14 mouse cellular contexts compared by ENCODE assay signal in the genomic region with DNA sequence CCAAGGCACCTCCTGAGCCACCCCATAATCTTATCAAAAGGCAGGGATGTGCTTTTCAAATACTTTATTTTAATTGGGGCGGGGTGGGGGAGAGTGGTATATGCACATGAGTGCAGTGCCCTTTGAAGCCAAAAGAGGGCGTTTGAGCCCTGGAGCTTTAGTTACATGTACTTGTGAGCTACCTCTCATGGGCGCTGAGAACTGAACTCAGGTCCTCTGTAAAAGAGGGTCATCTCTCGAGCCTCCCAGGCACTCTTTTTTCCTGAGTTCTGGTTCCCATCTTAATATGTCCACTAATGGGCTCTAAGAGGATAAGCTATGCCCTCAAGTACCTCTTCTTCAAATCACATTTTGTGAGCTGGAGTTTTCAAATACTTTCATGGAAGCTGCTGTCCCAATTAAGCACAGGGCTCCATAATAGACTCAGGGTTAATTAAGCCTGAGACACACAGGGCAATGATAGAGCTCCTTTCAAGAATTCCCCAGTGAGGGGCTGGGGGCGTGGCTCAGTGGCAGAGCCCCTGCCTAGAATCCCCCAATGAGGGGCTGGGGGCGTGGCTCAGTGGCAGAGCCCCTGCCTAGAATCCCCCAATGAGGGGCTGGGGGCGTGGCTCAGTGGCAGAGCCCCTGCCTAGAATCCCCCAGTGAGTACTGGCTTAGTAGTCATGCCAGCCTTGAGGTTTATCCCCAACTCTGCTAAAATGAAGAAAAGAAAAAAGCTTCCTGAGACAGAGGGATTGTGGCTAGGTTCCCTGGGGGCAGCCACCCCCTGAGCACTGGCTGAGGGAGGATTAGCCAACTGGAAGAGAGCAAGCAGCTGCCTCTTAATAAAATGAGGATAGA. TPM values are rescaled to one million over a fixed set of nuclear protein-coding genes. Genes with fewer than 3 reads are reported as not detected.
A peak's percentile ranks its signal among the peaks of the same experiment; 100 is the strongest.
DNase-seq lines count a peak whose midpoint lies in the region; ATAC-seq and TF ChIP-seq lines count a peak whose summit lies in the region.
"Had no signal": no experiment of that assay in that cellular context is flagged by ENCODE, and none has a peak within 500 bp of the region (broad histone marks: within the 10 kb centered on the region; RNA-seq: fewer than 3 reads in every experiment).

No protein-coding gene starts in this region.

- TF ChIP-seq POLR2A in cerebellum, adult 2 months (IDR thresholded peaks at IDR 0.05; ENCODE audit: borderline replicate concordance, insufficient read depth, low read length) = no peak

- H3K4me3 ChIP-seq in neural tube, embryonic 11.5 days (ENCODE audit: low read depth, low read length) = no peak overlapping the region
- no peak overlapping the region for H3K4me3 ChIP-seq in forebrain, embryonic 13.5 days
- no peak overlapping the region for H3K4me3 ChIP-seq in midbrain, embryonic 10.5 days
- H3K4me3 ChIP-seq in cerebellum, adult 2 months (replicated peaks; ENCODE audit: insufficient read depth, low read depth, low read length) = no peak overlapping the region
- no peak overlapping the region for H3K4me3 ChIP-seq in gastrocnemius, adult 2 months
- no peak overlapping the region for H3K4me3 ChIP-seq in intestine, postnatal 0 days (ENCODE audit: low read depth, low read length)
- H3K4me3 ChIP-seq: heart, embryonic 12.5 days; liver, embryonic 15.5 days had no signal

- 52% methylated on average over 6 of the region's 7 CpGs for WGBS in neural tube, embryonic 11.5 days
- 20% methylated on average over 7 of the region's 7 CpGs for WGBS in forebrain, embryonic 13.5 days
- WGBS in midbrain, embryonic 10.5 days = 39% methylated on average over 7 of the region's 7 CpGs
- WGBS in cerebellum, adult 2 months = 48% methylated on average over 7 of the region's 7 CpGs
- 56% methylated on average over 6 of the region's 7 CpGs for WGBS in intestine, postnatal 0 days

- H3K27ac ChIP-seq in neural tube, embryonic 11.5 days (ENCODE audit: low read depth, low read length) = no peak overlapping the region
- peak overlapping the region; percentile 61 for H3K27ac ChIP-seq in forebrain, embryonic 13.5 days
- 0 out of 2 replicates have a peak overlapping the region, but pooled peaks have one; percentile 42 for H3K27ac ChIP-seq in midbrain, embryonic 10.5 days (replicated peaks)
- H3K27ac ChIP-seq in cerebellum, adult 2 months (ENCODE audit: insufficient read depth, low read length) = no peak overlapping the region
- H3K27ac ChIP-seq in gastrocnemius, adult 2 months = no peak overlapping the region
- no peak overlapping the region for H3K27ac ChIP-seq in intestine, postnatal 0 days (ENCODE audit: low read depth, low read length)
- H3K27ac ChIP-seq: liver, embryonic 15.5 days had no signal

- no peaks in the 10 kb centered on the region for H3K27me3 ChIP-seq in neural tube, embryonic 11.5 days (ENCODE audit: control insufficient read depth, insufficient read depth, low read length)
- no peaks in the 10 kb centered on the region for H3K27me3 ChIP-seq in forebrain, embryonic 13.5 days
- no peaks in the 10 kb centered on the region for H3K27me3 ChIP-seq in midbrain, embryonic 10.5 days (ENCODE audit: low read depth, poor library complexity, severe bottlenecking)
- no peaks in the 10 kb centered on the region; the same call in 1 of the 2 replicates for H3K27me3 ChIP-seq in cerebellum, adult 2 months (ENCODE audit: control insufficient read depth, insufficient read depth, low read length)
- no peaks in the 10 kb centered on the region for H3K27me3 ChIP-seq in intestine, postnatal 0 days (replicated peaks; ENCODE audit: control insufficient read depth, insufficient read depth, low read length)
- H3K27me3 ChIP-seq: heart, embryonic 12.5 days; liver, embryonic 15.5 days had no signal

- no peak for TF ChIP-seq CTCF in cerebellum, adult 2 months (IDR thresholded peaks at IDR 0.05; ENCODE audit: borderline replicate concordance, insufficient read depth, low read depth, low read length)
- TF ChIP-seq CTCF in gastrocnemius, adult 2 months (IDR thresholded peaks at IDR 0.05) = no peak
- no peak for TF ChIP-seq CTCF in intestine, postnatal 0 days (IDR thresholded peaks at IDR 0.05; ENCODE audit: low read depth)

- H3K9me3 ChIP-seq in neural tube, embryonic 11.5 days (ENCODE audit: control insufficient read depth, low read length) = no peaks in the 10 kb centered on the region
- no peaks in the 10 kb centered on the region for H3K9me3 ChIP-seq in forebrain, embryonic 13.5 days (replicated peaks)
- H3K9me3 ChIP-seq in midbrain, embryonic 10.5 days (replicated peaks) = peaks cover 5% of the 10 kb centered on the region; the same call in 1 of the 2 replicates
- H3K9me3 ChIP-seq in intestine, postnatal 0 days (ENCODE audit: control insufficient read depth) = no peaks in the 10 kb centered on the region
- H3K9me3 ChIP-seq: liver, embryonic 15.5 days had no signal

- H3K4me1 ChIP-seq in neural tube, embryonic 11.5 days (ENCODE audit: control insufficient read depth, insufficient read depth, low read length) = no peaks in the 10 kb centered on the region
- peaks cover 32% of the 10 kb centered on the region for H3K4me1 ChIP-seq in forebrain, embryonic 13.5 days
- peaks cover 29% of the 10 kb centered on the region for H3K4me1 ChIP-seq in midbrain, embryonic 10.5 days
- H3K4me1 ChIP-seq in cerebellum, adult 2 months (ENCODE audit: control insufficient read depth, insufficient read depth, low read length) = no peaks in the 10 kb centered on the region
- H3K4me1 ChIP-seq in intestine, postnatal 0 days (replicated peaks; ENCODE audit: control insufficient read depth, insufficient read depth, low read length) = no peaks in the 10 kb centered on the region
- H3K4me1 ChIP-seq: heart, embryonic 12.5 days; liver, embryonic 15.5 days had no signal

- H3K36me3 ChIP-seq in neural tube, embryonic 11.5 days (ENCODE audit: control insufficient read depth, insufficient read depth, low read length) = no peaks in the 10 kb centered on the region
- no peaks in the 10 kb centered on the region for H3K36me3 ChIP-seq in forebrain, embryonic 13.5 days (ENCODE audit: poor library complexity, severe bottlenecking)
- no peaks in the 10 kb centered on the region for H3K36me3 ChIP-seq in midbrain, embryonic 10.5 days
- no peaks in the 10 kb centered on the region for H3K36me3 ChIP-seq in intestine, postnatal 0 days (ENCODE audit: control insufficient read depth, insufficient read depth)
- H3K36me3 ChIP-seq: heart, embryonic 12.5 days; liver, embryonic 15.5 days had no signal

- peak; percentile 15; the same call in 1 of the 2 replicates for ATAC-seq in neural tube, embryonic 11.5 days (ENCODE audit: insufficient read depth, low FRiP score, low TSS enrichment)
- peak; percentile 72 for ATAC-seq in forebrain, embryonic 13.5 days
- no peak for ATAC-seq in intestine, postnatal 0 days
- ATAC-seq: Patski had no signal

- no peak for DNase-seq in neural tube, embryonic 11.5 days (ENCODE audit: low spot score)
- DNase-seq in neural tube, embryonic 10.5 days (ENCODE audit: extremely low spot score, low spot score) = no peak
- DNase-seq in midbrain, embryonic 10.5 days (ENCODE audit: low spot score) = no peak
- no peak for DNase-seq in cerebellum, adult 2 months
- no peak for DNase-seq in cerebellum, adult 11-12 months
- DNase-seq in gastrocnemius, adult 2 months = no peak
- DNase-seq: cerebellum, adult 18-20 months; lung, postnatal 36 days; thymus, postnatal 25 days had no signal

- intact Hi-C loops in gastrocnemius, adult 2 months (cut with DNase I) = no loop called here

- H3K9ac ChIP-seq in neural tube, embryonic 11.5 days (ENCODE audit: low read length) = no peak overlapping the region
- H3K9ac ChIP-seq in forebrain, embryonic 13.5 days = no peak overlapping the region
- H3K9ac ChIP-seq in intestine, postnatal 0 days (ENCODE audit: low read depth, low read length) = no peak overlapping the region
- H3K9ac ChIP-seq: heart, embryonic 12.5 days; liver, embryonic 15.5 days had no signal

- H3K4me2 ChIP-seq in neural tube, embryonic 11.5 days (ENCODE audit: low read depth) = no peak overlapping the region
- no peak overlapping the region for H3K4me2 ChIP-seq in forebrain, embryonic 13.5 days
- H3K4me2 ChIP-seq in intestine, postnatal 0 days (replicated peaks; ENCODE audit: low read depth) = no peak overlapping the region
- H3K4me2 ChIP-seq: heart, embryonic 12.5 days; liver, embryonic 15.5 days had no signal

RNA-seq across cellular contexts. Expression of a gene that starts 29.9 kb away (rescaled TPM):
- polyA plus RNA-seq in neural tube, embryonic 11.5 days (2014; fragmentation: Nextera tagmentation; extraction: Ambion mirVana) = 68.7 and 71.6 TPM in 2 replicates
- 64.8 and 68.3 TPM in 2 replicates for polyA plus RNA-seq in forebrain, embryonic 13.5 days (2015; fragmentation: Nextera tagmentation; extraction: Ambion mirVana)
- polyA plus RNA-seq in midbrain, embryonic 10.5 days (2016; fragmentation: Nextera tagmentation; extraction: Ambion mirVana) = 84.0 and 91.4 TPM in 2 replicates
- polyA plus RNA-seq in cerebellum, adult 2 months (2012; rRNA removed) = 38.8 and 39.6 TPM in 2 replicates
- 10 to 100 TPM; 13.0 to 15.0 TPM for total RNA-seq in gastrocnemius, adult 2 months (2021)
- polyA plus RNA-seq in intestine, postnatal 0 days (2015; fragmentation: Nextera tagmentation; extraction: Ambion mirVana) = 27.1 and 27.2 TPM in 2 replicates

RNA-seq across cellular contexts. Expression of a gene that starts 37.2 kb away (rescaled TPM):
- polyA plus RNA-seq in neural tube, embryonic 11.5 days (2014; fragmentation: Nextera tagmentation; extraction: Ambion mirVana) = 15.3 and 15.8 TPM in 2 replicates
- 15.0 and 15.4 TPM in 2 replicates for polyA plus RNA-seq in forebrain, embryonic 13.5 days (2015; fragmentation: Nextera tagmentation; extraction: Ambion mirVana)
- polyA plus RNA-seq in midbrain, embryonic 10.5 days (2016; fragmentation: Nextera tagmentation; extraction: Ambion mirVana) = 20.4 and 21.2 TPM in 2 replicates
- 38.2 and 41.8 TPM in 2 replicates for polyA plus RNA-seq in cerebellum, adult 2 months (2012; rRNA removed)
- total RNA-seq in gastrocnemius, adult 2 months (2021) = 1 to 10 TPM; 4.7 to 5.3 TPM
- 7.4 and 7.6 TPM in 2 replicates for polyA plus RNA-seq in intestine, postnatal 0 days (2015; fragmentation: Nextera tagmentation; extraction: Ambion mirVana)

RNA-seq across cellular contexts. Expression of a gene that starts 39.1 kb away (rescaled TPM):
- 391 and 397 TPM in 2 replicates for polyA plus RNA-seq in neural tube, embryonic 11.5 days (2014; fragmentation: Nextera tagmentation; extraction: Ambion mirVana)
- 533 and 604 TPM in 2 replicates for polyA plus RNA-seq in forebrain, embryonic 13.5 days (2015; fragmentation: Nextera tagmentation; extraction: Ambion mirVana)
- 381 and 400 TPM in 2 replicates for polyA plus RNA-seq in midbrain, embryonic 10.5 days (2016; fragmentation: Nextera tagmentation; extraction: Ambion mirVana)
- 571 and 579 TPM in 2 replicates for polyA plus RNA-seq in cerebellum, adult 2 months (2012; rRNA removed)
- total RNA-seq in gastrocnemius, adult 2 months (2021) = 100 to 1,000 TPM; 188 to 210 TPM
- polyA plus RNA-seq in intestine, postnatal 0 days (2015; fragmentation: Nextera tagmentation; extraction: Ambion mirVana) = 557 and 578 TPM in 2 replicates

Comparison
In these comparisons a context has a peak if more than half of its experiments do, and no peak if none do; other contexts are left out.
1. H3K27ac ChIP-seq: peak in forebrain, embryonic 13.5 days (single experiment) and midbrain, embryonic 10.5 days (single experiment); none in neural tube, embryonic 11.5 days (single experiment), cerebellum, adult 2 months (single experiment), gastrocnemius, adult 2 months (single experiment) and intestine, postnatal 0 days (single experiment).